Mouse (Mus musculus) thymus, adult 2 months (tissue): ENCODE data around the gene Dbp.

Source experiments
- CTCF ChIP-seq: fragments of 200-500 bp; IDR thresholded peaks from 2 replicates; pipeline ENCODE4 v1.5.1; 2012; ENCODE audit warnings: mild to moderate bottlenecking, control low read depth, low read length, moderate library complexity, borderline replicate concordance; ENCODE audit not compliant: control insufficient read depth, poor library complexity, insufficient read depth; ENCODE audit errors: extremely low read depth
- POLR2A ChIP-seq: fragments of 200-500 bp; IDR thresholded peaks from 2 replicates; pipeline ENCODE4 v1.6.1; 2012; ENCODE audit warnings: mild to moderate bottlenecking, low read length, control low read depth, moderate library complexity; ENCODE audit not compliant: control insufficient read depth, poor library complexity, insufficient read depth; ENCODE audit errors: extremely low read depth

DNA sequence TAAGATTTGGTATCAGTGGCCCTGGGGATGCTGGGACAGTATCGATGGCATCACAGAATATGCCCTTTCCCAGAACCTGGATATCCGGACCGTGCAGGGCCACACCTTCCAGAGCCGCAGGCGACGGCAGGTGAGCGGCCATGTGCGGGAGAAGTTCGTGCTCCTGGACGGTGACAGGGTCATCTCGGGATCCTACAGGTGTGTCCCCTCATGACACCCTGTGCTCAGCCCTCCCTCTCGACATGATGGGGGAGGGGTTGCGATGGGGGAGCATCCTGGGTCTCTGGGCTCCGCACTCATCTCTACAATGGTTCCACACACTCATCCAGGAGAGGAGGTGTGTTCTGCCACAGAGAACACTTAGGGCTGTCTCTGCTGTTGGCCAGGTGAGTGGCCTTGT lies 18.9 kb downstream of the Dbp start:
- TF ChIP-seq CTCF (no peak), POLR2A (no peak)
